Mouse (Mus musculus) brain, embryonic 14.5 days (tissue): ENCODE data around the gene Oas2. TPM values are rescaled to one million over a fixed set of nuclear protein-coding genes. Genes with fewer than 3 reads are reported as not detected.

Experiments
- DNase-seq: peaks from one replicate; pipeline ENCODE4 v3.0.0-alpha.2; 2011; ENCODE audit warnings: low read depth
- CTCF ChIP-seq: fragments of 200-500 bp; IDR thresholded peaks from 2 replicates; pipeline ENCODE4 v1.5.1; 2012; ENCODE audit warnings: inconsistent platforms, mild to moderate bottlenecking, moderate library complexity, borderline replicate concordance; ENCODE audit not compliant: insufficient read depth, insufficient read length; ENCODE audit errors: extremely low read depth
- POLR2A ChIP-seq: fragments of 200-500 bp; IDR thresholded peaks from 2 replicates; pipeline ENCODE4 v1.6.1; 2012; ENCODE audit warnings: mild to moderate bottlenecking, inconsistent platforms, borderline replicate concordance; ENCODE audit not compliant: poor library complexity, insufficient read depth, insufficient read length, severe bottlenecking; ENCODE audit errors: extremely low read depth
- polyA plus RNA-seq: library from polyadenylated mRNA; depleted of rRNA; stranded (reverse); fragments of >200 nt; gene quantifications from 2 replicates; pipeline ENCODE4 v1.2.3, GENCODE M21; 2012

Oas2 gene
- polyA plus RNA-seq, 1 experiment, result 0.41 TPM

DNA sequence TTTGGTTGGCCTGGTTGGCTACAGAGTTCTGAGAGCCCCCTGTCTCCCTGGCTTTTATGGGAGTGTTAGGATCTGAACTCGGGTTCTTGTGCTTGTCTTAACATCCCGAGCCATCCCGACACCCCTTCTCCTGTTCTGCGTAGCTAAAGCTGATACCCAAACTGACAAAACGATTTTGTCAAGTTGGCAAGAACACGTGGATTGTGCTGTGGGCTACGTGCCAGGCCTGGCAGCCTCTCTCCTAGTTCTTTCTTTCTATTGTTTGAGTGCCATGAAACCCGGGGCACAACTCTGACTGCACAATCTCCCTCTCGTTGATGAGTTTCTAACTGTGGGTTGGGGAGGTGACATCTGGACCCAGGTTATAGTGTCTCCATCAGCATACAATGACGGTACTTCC lies 20.3 kb downstream of the Oas2 start:
- TF ChIP-seq POLR2A (no peak), CTCF (no peak)
- peak; percentile 79 for DNase-seq

DNA sequence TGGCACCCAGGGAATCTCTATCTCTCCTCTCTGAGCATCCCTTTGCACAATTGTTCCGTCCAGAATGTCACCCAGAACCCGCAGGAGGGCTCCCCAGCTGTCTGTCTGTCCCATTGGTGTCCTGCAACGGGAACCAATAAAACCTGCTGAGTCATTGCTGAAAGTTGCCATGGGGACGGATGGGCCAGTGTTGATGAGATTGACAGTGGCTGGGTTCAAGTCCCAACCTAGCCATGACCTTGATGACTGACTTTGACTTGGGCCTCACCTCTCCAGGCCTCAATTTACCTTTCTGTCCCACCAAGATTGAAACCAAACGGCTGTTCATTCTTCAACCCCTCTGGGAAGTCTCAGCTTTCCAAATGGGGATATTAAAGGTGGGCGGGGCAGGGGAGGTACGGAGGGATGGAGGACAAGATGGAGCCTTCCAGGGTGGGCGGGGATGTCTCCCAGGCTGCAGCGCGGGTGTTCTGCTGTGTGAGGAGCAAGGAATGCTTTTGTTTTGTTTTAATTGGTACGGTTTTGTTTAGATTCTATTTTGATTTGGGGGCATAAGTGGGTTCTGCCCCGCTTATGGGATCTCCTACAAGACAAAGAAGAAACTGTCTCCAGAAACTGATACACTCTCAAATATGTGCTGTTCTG lies 23.7 kb downstream of the Oas2 start:
- no peak for DNase-seq

DNA sequence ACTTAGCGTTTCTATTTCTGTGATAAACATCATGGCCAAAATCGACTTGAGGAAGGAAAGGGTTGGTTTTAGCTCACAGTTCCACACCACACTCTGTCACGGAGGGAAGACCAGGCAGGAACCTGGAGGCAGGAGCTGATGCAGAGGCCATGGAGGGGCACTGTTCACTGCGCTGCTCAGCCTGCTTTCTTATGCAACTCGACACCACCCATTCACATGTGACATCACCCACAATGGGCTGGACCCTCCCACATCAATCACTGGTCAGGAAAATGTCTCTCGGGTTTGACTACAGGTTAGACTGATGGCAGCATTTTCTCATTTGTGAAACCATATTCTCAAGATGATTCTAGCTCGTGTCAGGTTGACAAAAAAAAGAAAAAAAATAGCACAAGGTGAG lies 28.6 kb downstream of the Oas2 start:
- DNase-seq, result no peak
- TF ChIP-seq CTCF, result no peak
- TF ChIP-seq POLR2A, result no peak

More for the DNA sequence above, 23.7 kb downstream of the Oas2 start:
- TF ChIP-seq CTCF (no peak), POLR2A (no peak)

DNA sequence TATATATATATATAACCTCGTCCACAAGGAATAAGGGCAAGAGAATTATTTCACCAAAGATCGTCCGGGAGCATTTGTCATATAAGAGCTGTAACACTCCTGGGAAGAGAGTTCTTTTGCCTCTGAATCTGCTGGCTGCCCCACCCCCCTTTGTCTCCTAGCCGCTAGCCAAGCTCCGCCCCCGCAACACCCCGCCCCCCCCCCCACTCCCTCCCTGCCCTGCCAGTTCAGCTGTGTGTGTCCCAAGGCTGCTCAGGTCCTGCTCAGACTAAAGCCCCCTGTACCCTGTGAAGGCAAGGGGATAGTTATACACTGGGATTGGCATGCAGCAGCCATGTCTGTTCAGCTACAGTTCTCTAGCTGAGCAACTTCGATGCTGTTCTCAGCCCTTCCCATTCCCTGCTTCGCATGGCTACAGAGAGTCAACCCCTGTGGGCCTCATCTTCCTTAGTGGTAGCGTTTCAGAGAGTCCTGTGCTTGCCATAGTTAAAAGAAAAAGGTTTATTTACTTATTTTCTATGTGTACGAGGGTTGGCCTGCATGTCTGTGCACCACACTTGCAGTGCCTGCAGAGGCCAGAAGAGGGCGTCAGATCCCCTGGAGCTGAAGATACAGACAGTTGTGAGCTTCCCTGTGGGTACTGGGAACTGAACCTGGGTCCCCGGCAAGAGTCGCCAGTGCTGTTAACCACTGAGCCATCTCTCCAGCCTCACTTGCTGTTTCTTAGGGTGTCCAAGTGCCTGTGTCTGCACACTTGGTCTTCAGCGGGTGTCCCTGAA lies 30.9 kb downstream of the Oas2 start:
- no peak for DNase-seq
- TF ChIP-seq POLR2A (no peak), CTCF (no peak)

DNA sequence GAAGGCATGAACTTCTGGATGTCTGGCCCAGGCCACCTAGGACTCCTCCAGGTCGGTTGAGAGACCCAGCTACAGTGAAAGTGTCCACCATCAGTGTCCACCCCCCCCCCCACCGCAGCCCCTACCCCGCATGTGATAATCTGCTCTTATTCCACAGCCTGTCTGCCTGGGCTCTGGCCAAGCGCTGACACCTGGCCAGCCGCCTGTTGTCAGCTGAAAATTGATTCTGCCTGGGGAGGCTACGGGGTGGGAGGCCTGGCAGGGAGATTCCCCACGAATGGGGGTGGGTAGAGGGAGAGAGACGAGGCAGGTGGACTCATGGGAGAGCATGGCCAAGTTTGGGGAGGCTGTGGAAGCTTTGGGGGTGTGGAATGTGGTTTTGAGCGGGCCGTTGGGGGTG lies 32.5 kb downstream of the Oas2 start:
- no peak for TF ChIP-seq CTCF
- no peak for DNase-seq

DNA sequence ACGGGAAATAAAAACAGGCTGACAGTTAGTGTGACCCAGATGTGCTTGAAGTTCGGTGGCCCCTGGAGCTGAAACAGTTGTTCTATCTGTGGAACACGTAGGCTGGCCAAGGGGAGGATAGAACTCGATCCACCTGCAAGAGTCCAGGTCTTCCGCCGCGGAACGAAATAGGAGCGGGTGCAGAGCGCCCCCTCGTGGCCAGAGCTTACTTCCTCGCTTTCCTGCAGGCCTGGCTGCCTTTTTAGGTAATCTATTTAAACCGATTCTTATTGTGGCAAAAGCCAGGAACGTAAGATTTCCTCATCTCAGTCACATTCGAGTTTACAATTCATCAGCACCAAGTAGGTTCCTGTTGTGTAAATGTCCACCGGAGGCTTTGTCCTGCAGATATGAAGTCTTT lies 35.3 kb downstream of the Oas2 start:
- peak; percentile 87 for DNase-seq
- TF ChIP-seq POLR2A (no peak), CTCF (peak; percentile 96)

DNA sequence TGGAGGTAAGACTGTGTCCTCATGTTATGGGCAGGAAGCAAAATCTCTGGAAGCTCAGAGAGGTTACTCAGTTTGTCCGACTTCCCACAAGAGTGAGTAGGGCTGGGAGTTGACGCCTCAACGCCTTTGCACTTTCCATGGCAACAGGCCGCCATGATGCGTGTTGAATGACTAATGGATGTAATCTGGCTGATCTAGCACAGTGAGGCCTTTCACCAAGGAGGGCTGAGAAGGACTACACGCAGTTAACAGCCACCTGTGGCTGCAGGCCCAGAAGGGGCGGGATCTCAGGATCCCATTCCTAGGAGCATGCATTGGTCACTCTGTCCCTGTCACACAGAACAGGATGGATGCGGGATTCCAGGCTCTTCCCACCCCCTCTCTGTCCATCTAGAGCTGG lies 36.9 kb downstream of the Oas2 start:
- DNase-seq, result peak; percentile 56
- no peak for TF ChIP-seq CTCF
- TF ChIP-seq POLR2A, result no peak

DNA sequence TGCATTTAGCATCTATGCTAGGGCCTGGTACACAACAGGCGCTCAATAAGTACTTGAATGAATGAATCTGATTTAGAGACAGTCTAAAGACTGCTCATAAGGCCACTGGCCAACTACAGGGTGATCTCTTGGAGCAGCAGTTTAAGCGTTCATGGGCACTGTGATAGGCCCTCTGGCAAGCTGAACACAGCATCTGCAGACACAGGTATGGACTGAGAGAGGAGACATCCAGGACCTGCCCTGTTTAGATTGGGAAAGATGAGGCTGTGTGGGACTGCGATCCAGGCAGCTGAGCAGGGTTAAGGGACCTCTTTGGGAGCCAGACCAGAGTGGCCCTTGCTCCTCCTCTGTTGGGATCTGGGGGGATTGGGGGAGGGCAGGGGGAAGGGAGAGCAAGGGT lies 37.8 kb downstream of the Oas2 start, which contains the start of gene Dtx1:
TSS of gene Dtx1 (minus strand) at position 101 of the 400 bp plus-strand sequence.
- DNase-seq, result no peak
- no peak for TF ChIP-seq POLR2A
- TF ChIP-seq CTCF, result no peak

DNA sequence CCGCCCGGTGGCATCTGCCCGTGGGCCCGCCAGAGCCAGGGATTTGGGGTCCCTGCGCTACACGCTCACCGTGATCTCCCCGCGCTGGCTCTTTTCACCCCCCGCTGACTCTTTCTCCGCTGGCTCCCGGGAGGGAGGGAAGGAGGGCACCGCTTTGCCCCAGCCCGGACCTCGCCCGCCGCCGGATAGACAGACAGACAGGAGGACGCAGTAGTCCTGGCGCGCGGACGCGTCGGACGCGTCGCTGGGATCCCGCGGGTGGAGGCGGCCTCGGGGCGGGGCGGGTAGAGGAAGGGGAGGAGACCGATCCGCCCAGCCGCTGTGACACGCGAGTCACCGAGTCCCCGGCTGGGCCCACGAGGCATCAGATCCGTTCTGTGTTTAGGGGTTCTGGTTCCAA lies 38.2 kb downstream of the Oas2 start:
- DNase-seq, result peak; percentile 65
- peak; percentile 48; the same call in 1 of the 2 replicates for TF ChIP-seq POLR2A
- TF ChIP-seq CTCF, result no peak

DNA sequence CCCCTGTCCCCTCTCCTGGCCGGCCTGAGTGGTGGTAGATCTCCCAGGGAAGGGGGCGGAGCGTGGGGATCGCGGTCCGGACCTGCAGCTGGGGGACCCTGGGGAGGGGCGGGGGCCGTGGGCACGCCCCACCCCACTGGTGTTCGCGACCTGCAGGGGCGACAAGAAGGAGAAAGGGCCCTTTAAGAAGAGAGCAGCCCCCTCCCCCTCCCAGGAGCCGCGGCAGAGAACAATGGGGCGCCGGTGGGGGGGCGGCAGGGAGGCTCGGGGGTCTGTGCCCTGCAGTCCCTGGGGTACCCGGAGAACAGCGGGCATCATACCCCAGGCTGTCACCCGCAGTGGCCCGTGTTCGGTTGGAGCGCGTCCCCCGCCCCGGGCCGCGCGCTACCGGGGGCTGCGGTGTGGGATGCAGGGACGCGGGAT lies 38.8 kb downstream of the Oas2 start:
- peak; percentile 47 for DNase-seq

DNA sequence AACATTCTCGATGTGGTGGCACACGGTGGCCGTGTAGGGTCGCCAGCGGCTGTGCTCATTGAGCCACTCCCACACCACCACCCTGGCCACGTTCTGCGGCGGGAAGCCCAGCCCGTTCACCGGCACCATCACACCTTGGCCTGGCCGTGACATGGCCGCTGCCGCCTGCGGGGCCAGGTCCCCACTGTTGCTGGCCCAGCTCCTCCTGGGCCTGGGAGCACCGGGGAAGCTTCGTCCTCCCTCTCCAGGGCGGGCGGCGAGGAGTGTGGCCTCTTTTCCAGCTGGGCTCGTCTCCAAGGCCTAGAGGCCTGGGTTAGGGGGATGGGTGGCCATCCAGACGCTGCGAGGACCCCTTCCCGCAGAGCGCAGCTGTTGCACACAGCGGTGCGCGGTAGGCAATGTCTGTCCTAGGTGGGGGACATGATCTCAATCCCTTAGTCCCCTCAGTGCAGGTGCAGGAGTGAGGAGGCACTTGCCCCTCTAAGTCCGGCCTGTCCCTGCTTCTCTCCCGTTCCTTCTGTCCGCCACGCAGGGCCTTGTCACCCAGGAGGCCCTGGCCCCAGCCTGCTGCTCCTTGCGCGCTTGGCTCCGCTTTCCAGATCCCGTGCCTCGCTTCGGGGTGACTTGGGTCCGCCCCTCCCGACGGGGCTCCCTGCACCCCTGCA lies 39.4 kb downstream of the Oas2 start:
- TF ChIP-seq CTCF (no peak), POLR2A (no peak)
- peak; percentile 74 for DNase-seq

More for the DNA sequence above, 38.8 kb downstream of the Oas2 start:
- TF ChIP-seq CTCF (no peak), POLR2A (no peak)

DNA sequence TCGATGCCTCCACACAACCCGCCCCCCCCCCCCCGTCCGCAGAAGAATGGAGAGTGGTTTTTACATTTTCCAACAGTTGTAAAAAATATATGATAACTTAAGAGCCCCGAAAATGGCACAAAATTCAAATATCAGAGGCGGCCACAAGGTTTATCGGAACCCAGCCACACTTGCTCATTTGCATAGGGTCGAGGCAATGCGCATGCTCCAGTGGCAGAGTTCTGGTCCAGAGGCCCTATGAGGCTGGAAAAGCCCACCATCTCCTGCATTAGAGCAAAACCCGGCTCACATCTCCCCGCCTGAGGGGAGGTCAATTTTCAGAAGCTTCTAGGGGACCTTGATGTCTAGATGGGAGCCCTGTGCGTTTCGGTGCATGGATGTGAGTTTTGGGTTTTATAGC lies 42.7 kb downstream of the Oas2 start:
- DNase-seq, result no peak
- TF ChIP-seq CTCF (no peak), POLR2A (no peak)

DNA sequence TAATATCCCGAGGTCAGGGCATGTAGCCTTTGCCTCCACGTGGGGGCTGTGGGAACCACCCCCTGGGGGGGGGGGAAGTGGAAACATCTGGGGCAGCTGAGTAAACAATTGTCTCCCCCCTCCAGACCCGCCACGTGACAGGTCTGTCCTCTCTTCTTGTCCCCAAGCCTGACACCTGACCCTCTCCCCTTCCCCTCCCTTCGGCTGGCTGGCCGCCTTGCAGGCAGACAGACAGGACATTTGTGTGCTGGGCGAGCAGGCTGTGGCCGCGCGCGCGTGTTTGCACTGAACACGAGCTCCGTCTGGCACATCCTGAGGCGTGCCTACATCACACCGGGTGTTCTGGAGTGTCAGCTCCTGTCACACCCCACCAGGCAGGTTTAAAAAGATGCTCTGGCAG lies 43.1 kb downstream of the Oas2 start:
- no peak for TF ChIP-seq CTCF
- TF ChIP-seq POLR2A, result no peak
- DNase-seq, result peak; percentile 75
